Mouse (Mus musculus) heart, embryonic 16.5 days (tissue): ENCODE data around the gene Fry. TPM values are rescaled to one million over a fixed set of nuclear protein-coding genes. Genes with fewer than 3 reads are reported as not detected.

ENCODE experiments used
- ATAC-seq: fragments of 200-750 bp; cut with Nextera tagmentation; replicated peaks from 2 replicates; pipeline ENCODE4 v1.8.0; 2017; ENCODE audit warnings: moderate number of reproducible peaks; ENCODE audit not compliant: insufficient read depth, low FRiP score; ENCODE audit errors: extremely low read depth
- H3K27ac ChIP-seq: fragments of 300-500 bp; sonication (generic); 2 replicates; pipeline ENCODE4 v1.5.1; 2014; ENCODE audit warnings: mild to moderate bottlenecking, low read length, control low read depth, moderate library complexity
- H3K27me3 ChIP-seq: fragments of 300-500 bp; sonication (generic); 2 replicates; pipeline ENCODE4 v1.6.1; 2014; ENCODE audit warnings: low read length, mixed read lengths; ENCODE audit not compliant: control insufficient read depth, insufficient read depth
- H3K36me3 ChIP-seq: fragments of 300-500 bp; sonication (generic); 2 replicates; pipeline ENCODE4 v1.6.1; 2014; ENCODE audit not compliant: control insufficient read depth, insufficient read depth
- H3K4me1 ChIP-seq: fragments of 300-500 bp; sonication (generic); 2 replicates; pipeline ENCODE4 v1.6.1; 2014; ENCODE audit warnings: low read length, mixed read lengths; ENCODE audit not compliant: control insufficient read depth, insufficient read depth
- H3K4me2 ChIP-seq: fragments of 300-500 bp; sonication (generic); 2 replicates; pipeline ENCODE4 v1.6.1; 2014; ENCODE audit warnings: low read depth, mild to moderate bottlenecking, control low read depth, low read length
- H3K4me3 ChIP-seq: fragments of 300-500 bp; sonication (generic); 2 replicates; pipeline ENCODE4 v1.5.1; 2014; ENCODE audit warnings: mild to moderate bottlenecking, control low read depth, low read length
- H3K9ac ChIP-seq: fragments of 300-500 bp; sonication (generic); 2 replicates; pipeline ENCODE4 v1.6.1; 2014; ENCODE audit warnings: low read length, control low read depth
- H3K9me3 ChIP-seq: fragments of 300-500 bp; sonication (generic); replicated peaks from 2 replicates; pipeline ENCODE4 v1.6.1; 2016; ENCODE audit warnings: low read length; ENCODE audit not compliant: control insufficient read depth
- WGBS: fragments of 180-500 bp; shearing (Covaris S2); extraction: QIAGEN DNeasy Blood & Tissue Kit; methylation state at CpG from one replicate; pipeline ENCODE4 v1.1.7; 2014; 5-methylcytosine and 5-hydroxymethylcytosine counted together
- polyA plus RNA-seq: library from polyadenylated mRNA; unstranded; fragments of >200 nt; fragmentation: Nextera tagmentation; extraction: Ambion mirVana; gene quantifications from 2 replicates; pipeline ENCODE4 v1.2.1, GENCODE M21; 2015

The Fry gene
- polyA plus RNA-seq, 1 experiment from 2014 or later: 32.6 TPM

GRCm38 (mm10) chr5:150457165-150457903 is 338.9 kb downstream of the Fry start:
- 69% methylated on average over 17 of the region's 17 CpGs for WGBS
- Histone ChIP-seq H3K4me1 (no peaks in the 10 kb centered on the region), H3K36me3 (peaks cover 57% of the 10 kb centered on the region), H3K27me3 (no peaks in the 10 kb centered on the region), H3K4me2 (peak overlapping the region; percentile 43), H3K4me3 (0 out of 2 replicates have a peak overlapping the region, but pooled peaks have one; percentile 7), H3K9ac (0 out of 2 replicates have a peak overlapping the region, but pooled peaks have one; percentile 13), H3K27ac (peak overlapping the region; percentile 66), H3K9me3 (peaks cover 10% of the 10 kb centered on the region)
- ATAC-seq: no peak

DNA sequence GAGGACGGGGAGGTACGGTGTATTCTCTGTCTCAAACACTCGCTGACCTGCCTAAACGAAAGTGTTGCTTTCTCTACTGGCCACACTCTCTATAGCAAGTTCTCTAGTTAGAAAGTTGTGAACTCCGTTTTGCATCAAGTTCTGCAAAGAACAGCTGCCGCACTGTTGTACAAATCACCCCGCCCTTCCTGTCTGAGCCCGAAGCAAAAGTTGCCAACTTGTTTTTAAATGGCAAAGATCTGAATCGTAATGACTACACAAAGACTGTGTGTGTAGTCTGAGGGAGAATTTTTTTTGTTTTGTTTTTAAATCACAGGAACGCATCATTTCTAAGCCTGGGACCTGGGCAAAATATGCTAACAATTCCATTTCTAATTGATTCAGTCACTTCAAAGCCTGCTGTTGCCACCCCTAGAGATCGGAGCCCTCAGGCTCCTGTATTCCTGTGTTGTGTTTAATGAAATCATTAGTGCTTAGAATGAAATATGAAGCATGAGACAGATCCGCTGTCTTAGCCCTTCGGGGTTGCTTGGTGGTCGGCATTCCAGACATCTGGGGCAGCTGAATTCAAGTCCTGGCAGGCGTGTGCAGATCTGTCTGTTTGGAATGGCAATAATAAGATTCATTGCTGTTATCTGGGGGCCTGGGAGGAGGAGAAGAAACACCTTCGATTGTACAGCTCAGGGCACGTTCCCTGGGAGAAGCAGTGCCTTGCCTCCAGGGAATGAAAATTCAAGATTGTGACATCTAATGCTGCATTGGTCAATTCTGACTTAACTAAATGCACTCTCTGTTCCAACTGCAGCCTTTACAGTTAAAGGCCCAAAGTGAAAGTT is 339.7 kb downstream of the Fry start:
- no peak for ATAC-seq
- H3K36me3 ChIP-seq: peaks cover 49% of the 10 kb centered on the region
- H3K9ac ChIP-seq: 0 out of 2 replicates have a peak overlapping the region, but pooled peaks have one; percentile 13
- peak overlapping the region; percentile 43 for H3K4me2 ChIP-seq
- no peaks in the 10 kb centered on the region for H3K27me3 ChIP-seq
- H3K4me1 ChIP-seq: no peaks in the 10 kb centered on the region
- peak overlapping the region; percentile 66 for H3K27ac ChIP-seq
- H3K9me3 ChIP-seq: peaks cover 6% of the 10 kb centered on the region; the same call in 1 of the 2 replicates
- 0 out of 2 replicates have a peak overlapping the region, but pooled peaks have one; percentile 7 for H3K4me3 ChIP-seq
- 58% methylated on average over 17 of the region's 17 CpGs for WGBS

DNA sequence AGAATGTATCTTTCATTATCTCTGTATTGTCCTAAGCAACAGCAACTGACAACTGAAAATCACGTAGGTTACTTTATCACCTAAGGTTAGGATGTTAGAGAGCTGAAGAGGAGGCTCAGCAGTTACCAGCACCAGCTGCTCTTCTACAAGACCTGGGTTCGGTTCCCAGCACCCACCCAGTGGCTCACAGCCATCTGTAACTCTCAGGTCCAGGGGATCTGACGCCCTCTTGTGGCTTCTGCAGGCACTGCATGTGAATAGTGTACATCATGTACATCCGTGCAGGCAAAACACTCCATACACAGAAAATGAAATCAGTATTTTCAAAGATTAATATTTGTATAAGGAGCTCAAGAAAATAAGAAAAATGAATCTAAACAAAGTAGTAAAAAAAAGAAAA is 341.4 kb downstream of the Fry start:
- no peak for ATAC-seq
- H3K27me3 ChIP-seq: no peaks in the 10 kb centered on the region
- H3K4me1 ChIP-seq: no peaks in the 10 kb centered on the region
- H3K27ac ChIP-seq: no peak overlapping the region
- H3K36me3 ChIP-seq: peaks cover 42% of the 10 kb centered on the region
- no peak overlapping the region for H3K4me3 ChIP-seq
- H3K9me3 ChIP-seq: peaks cover 2% of the 10 kb centered on the region; the same call in 1 of the 2 replicates
- no peak overlapping the region for H3K9ac ChIP-seq
- 81% methylated on average over 4 of the region's 4 CpGs for WGBS
- no peak overlapping the region for H3K4me2 ChIP-seq

GRCm38 (mm10) chr5:150464721-150465120 is 346.3 kb downstream of the Fry start:
- no peak overlapping the region for H3K9ac ChIP-seq
- 59% methylated on average over 3 of the region's 3 CpGs for WGBS
- peaks cover 24% of the 10 kb centered on the region for H3K36me3 ChIP-seq

GRCm38 (mm10) chr5:150465218-150465617 is 346.8 kb downstream of the Fry start:
- Histone ChIP-seq H3K4me3 (no peak overlapping the region), H3K27ac (peak overlapping the region; percentile 58), H3K9me3 (no peaks in the 10 kb centered on the region; the same call in 1 of the 2 replicates), H3K9ac (no peak overlapping the region), H3K4me2 (no peak overlapping the region), H3K36me3 (peaks cover 22% of the 10 kb centered on the region), H3K4me1 (peaks cover 10% of the 10 kb centered on the region), H3K27me3 (no peaks in the 10 kb centered on the region)
- no peak for ATAC-seq
- 60% methylated on average over 6 of the region's 6 CpGs for WGBS

More at GRCm38 (mm10) chr5:150464721-150465120, 346.3 kb downstream of the Fry start:
- Histone ChIP-seq H3K4me1 (peaks cover 10% of the 10 kb centered on the region), H3K27ac (no peak overlapping the region; the same call in 1 of the 2 replicates), H3K9me3 (peaks cover 2% of the 10 kb centered on the region; the same call in 1 of the 2 replicates), H3K4me2 (no peak overlapping the region), H3K4me3 (no peak overlapping the region), H3K27me3 (no peaks in the 10 kb centered on the region)
- ATAC-seq: no peak

DNA sequence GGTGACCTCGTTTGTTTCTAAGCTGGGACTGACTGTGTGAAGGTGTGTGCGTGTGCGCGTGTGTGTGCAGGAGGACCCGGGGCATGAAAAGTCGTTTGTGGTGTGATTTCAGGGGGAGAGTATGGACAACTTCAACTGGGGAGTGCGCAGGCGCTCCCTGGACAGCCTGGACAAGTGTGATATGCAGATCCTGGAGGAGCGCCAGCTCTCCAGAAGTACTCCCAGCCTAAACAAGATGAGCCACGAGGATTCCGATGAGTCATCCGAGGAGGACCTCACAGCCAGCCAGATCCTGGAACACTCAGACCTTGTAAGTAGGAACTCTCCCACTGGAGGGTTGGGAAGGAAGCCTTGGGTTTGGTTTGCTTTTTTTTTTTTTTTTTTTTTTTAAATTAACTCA is 347.7 kb downstream of the Fry start:
- peaks cover 24% of the 10 kb centered on the region for H3K36me3 ChIP-seq
- H3K4me2 ChIP-seq: peak overlapping the region; percentile 52
- H3K4me1 ChIP-seq: peaks cover 10% of the 10 kb centered on the region
- no peak overlapping the region for H3K9ac ChIP-seq
- peak overlapping the region; percentile 81 for H3K27ac ChIP-seq
- H3K27me3 ChIP-seq: no peaks in the 10 kb centered on the region
- H3K4me3 ChIP-seq: no peak overlapping the region
- peak; percentile 95 for ATAC-seq
- H3K9me3 ChIP-seq: no peaks in the 10 kb centered on the region
- WGBS: 20% methylated on average over 12 of the region's 12 CpGs

- 55% methylated on average over 6 of the region's 6 CpGs for WGBS
- Histone ChIP-seq H3K4me1 (peaks cover 10% of the 10 kb centered on the region), H3K36me3 (peaks cover 42% of the 10 kb centered on the region), H3K4me2 (no peak overlapping the region), H3K4me3 (no peak overlapping the region), H3K27ac (peak overlapping the region; percentile 59), H3K27me3 (no peaks in the 10 kb centered on the region), H3K9ac (no peak overlapping the region), H3K9me3 (no peaks in the 10 kb centered on the region)
- ATAC-seq: peak; percentile 29
Measured at GRCm38 (mm10) chr5:150468431-150468830, 350.0 kb downstream of the Fry start.

GRCm38 (mm10) chr5:150477364-150477763 is 358.9 kb downstream of the Fry start:
- Histone ChIP-seq H3K36me3 (peaks cover 55% of the 10 kb centered on the region), H3K27ac (peak overlapping the region; percentile 48), H3K4me2 (no peak overlapping the region), H3K4me1 (no peaks in the 10 kb centered on the region), H3K9me3 (no peaks in the 10 kb centered on the region), H3K27me3 (no peaks in the 10 kb centered on the region), H3K9ac (no peak overlapping the region), H3K4me3 (no peak overlapping the region)
- ATAC-seq: no peak
- WGBS: 82% methylated on average over 4 of the region's 4 CpGs
